Mouse (Mus musculus) lung, adult 2 months (tissue): ENCODE data around the gene Ttc22.

ENCODE experiments used
- CTCF ChIP-seq: fragments of 200-500 bp; IDR thresholded peaks from 2 replicates; pipeline ENCODE4 v1.5.1; 2011; ENCODE audit warnings: mild to moderate bottlenecking, low read length, control low read depth; ENCODE audit not compliant: insufficient read depth
- POLR2A ChIP-seq: fragments of 200-500 bp; IDR thresholded peaks from 2 replicates; pipeline ENCODE4 v1.6.1; 2011; ENCODE audit warnings: low read depth, mild to moderate bottlenecking, control low read depth, low read length, borderline replicate concordance; ENCODE audit errors: extremely low read depth

GRCm38 (mm10) chr4:106621428-106621827, 804 bp upstream of the Ttc22 start:
- TF ChIP-seq CTCF (no peak), POLR2A (no peak)
